Mouse (Mus musculus): ENCODE data around the gene Gm45261.

Gene Gm45261

GRCm38 (mm10) chr1:80410229-80410973 is 50.8 kb downstream of the Gm45261 start:
- in situ Hi-C loops (cut with MboI, MseI) = no loop called here

DNA sequence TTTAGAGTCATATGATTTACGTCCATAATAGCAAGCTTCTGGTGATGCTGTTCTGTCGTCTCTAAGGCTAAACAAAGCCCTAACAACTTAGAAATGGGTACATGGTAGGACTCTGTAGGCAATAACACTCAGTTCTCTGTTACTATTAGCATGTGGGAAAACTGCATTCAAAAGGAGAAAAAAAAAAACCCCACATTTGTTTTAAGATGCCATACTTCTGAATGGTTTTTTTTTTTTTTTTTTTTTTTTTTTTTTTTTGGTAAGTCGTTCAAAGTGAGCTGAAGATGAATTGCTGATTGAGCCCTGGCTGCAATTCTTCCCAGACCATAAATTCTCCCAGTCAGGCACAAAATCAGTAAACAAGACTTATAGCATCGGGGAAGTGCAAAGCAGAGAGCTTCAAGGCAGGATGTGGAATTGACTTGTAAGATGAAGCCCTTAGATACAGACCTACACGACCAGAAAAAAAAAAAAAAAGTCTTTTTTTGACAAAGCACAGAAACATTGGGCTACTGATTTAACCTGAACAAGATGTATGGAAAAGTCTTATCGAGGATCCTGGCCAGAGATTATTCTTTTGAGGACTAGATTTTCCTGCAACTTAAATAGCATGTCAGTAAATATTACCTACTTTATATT is 51.7 kb downstream of the Gm45261 start:
- in situ Hi-C loops (cut with MboI, MseI) = no loop called here

GRCm38 (mm10) chr1:80408586-80408985 is 52.7 kb downstream of the Gm45261 start:
- in situ Hi-C loops (cut with MboI, MseI) = no loop called here

DNA sequence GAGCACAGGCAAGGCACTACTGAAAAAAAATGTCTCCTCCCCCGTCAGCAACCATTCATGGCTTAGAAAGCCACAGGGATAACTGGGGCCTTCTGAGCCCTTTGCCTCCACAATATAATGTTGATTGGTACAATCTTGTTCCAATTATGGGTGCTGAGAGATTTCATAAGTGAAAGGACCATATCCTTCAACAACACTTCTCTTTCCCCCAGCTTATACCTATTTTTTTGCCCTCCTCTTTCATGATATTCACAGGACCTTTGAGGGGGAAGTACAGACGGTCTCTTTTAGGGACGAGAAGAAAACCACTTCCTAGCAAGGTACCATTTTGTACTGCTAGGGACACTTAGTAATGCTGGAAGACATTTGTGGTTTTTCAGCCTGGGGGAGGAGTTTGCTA is 57.1 kb downstream of the Gm45261 start:
- in situ Hi-C loops (cut with MboI, MseI) = no loop called here

DNA sequence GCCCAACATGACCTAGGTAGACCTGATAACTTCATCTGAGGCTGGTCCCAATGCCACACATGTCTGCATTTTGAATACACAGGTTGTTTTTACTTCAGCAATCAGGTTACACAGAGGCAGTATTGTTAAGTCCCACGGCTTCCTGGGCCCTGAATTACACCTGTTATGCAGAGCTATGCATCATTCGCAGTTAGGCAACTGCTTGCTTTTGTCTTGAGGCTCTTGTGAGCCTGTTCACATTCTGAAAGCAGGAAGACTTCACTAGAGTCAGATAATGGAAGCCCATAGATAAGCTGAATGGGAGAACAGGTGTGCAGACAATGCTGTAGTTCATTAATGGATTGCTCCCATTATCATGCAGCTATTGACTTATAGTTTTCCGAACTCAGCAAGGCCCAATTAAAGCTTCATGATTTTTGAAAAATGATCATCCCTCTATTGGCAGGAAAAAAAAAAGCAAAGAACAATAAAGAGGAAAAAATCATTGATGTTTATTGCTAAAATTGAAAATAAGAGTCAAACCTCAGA is 57.8 kb downstream of the Gm45261 start:
- in situ Hi-C loops (cut with MboI, MseI) = no loop called here

DNA sequence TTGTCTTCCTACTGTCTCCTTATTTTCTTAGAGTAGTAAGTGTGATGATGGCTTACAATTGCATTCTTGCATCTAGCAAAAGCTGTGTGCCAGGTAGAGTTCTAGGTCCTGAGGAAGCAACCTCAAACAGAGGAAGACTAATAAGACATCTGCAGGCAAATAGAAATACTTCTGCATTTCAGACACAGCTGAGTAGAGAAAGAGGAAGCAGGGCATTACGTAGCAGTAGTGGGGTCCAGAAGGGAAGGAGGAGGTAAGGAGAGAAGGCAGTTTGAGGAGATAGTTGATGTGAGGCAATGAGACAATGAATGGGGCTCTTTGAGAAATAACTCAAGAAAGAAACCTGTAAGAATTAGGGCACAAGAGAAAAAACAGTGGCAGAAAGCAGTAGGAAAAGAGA is 59.3 kb downstream of the Gm45261 start:
- in situ Hi-C loops (cut with MboI, MseI) = no loop called here
